In genomic region chr5:143730915-143731314, GRCm38 (mm10) we compare ENCODE assay signal across 8 mouse cellular contexts. TPM values are rescaled to one million over a fixed set of nuclear protein-coding genes. Genes with fewer than 3 reads are reported as not detected.
A peak's percentile ranks its signal among the peaks of the same experiment; 100 is the strongest.
DNase-seq lines count a peak whose midpoint lies in the region; ATAC-seq and TF ChIP-seq lines count a peak whose summit lies in the region.

No protein-coding gene starts in this region.

- no peak overlapping the region for H3K27ac ChIP-seq in testis, adult 2 months (ENCODE audit: control insufficient read depth, insufficient read depth, low read depth, low read length)
- H3K27ac ChIP-seq in limb, embryonic 14.5 days (replicated peaks; ENCODE audit: low read depth, low read length), result peak overlapping the region; percentile 89; the same call in 1 of the 2 replicates

- 10% methylated on average over 6 of the region's 6 CpGs for WGBS in limb, embryonic 14.5 days

- ATAC-seq in limb, embryonic 14.5 days (ENCODE audit: low FRiP score, low read depth), result no peak

- H3K27me3 ChIP-seq in testis, adult 2 months (ENCODE audit: control insufficient read depth, insufficient read depth, low read length), result no peaks in the 10 kb centered on the region
- H3K27me3 ChIP-seq in limb, embryonic 14.5 days (ENCODE audit: control insufficient read depth, insufficient read depth, low read length), result no peaks in the 10 kb centered on the region

- H3K9me3 ChIP-seq in limb, embryonic 14.5 days (ENCODE audit: control insufficient read depth, low read length), result no peaks in the 10 kb centered on the region

- peak overlapping the region; percentile 98 for H3K9ac ChIP-seq in limb, embryonic 14.5 days (ENCODE audit: low read depth, low read length, severe bottlenecking)

- H3K36me3 ChIP-seq in testis, adult 2 months (ENCODE audit: control insufficient read depth, insufficient read depth, low read length), result no peaks in the 10 kb centered on the region
- H3K36me3 ChIP-seq in limb, embryonic 14.5 days (ENCODE audit: control insufficient read depth, insufficient read depth, low read length), result peaks cover 18% of the 10 kb centered on the region

- no peak for TF ChIP-seq CTCF in testis, adult 2 months (IDR thresholded peaks at IDR 0.05; ENCODE audit: control insufficient read depth, insufficient read depth, insufficient replicate concordance, low read depth, low read length)

- DNase-seq in embryo, embryonic 10.5 days (ENCODE audit: low spot score), result peak; percentile 38
- no peak for DNase-seq in embryo, embryonic 9.5 days (ENCODE audit: extremely low spot score)
- no peak for DNase-seq in testis, postnatal 10 days (ENCODE audit: low spot score)
- no peak for DNase-seq in limb, embryonic 14.5 days (ENCODE audit: low spot score)
- DNase-seq in adrenal gland, postnatal 14 days, result no peak
- DNase-seq in right cerebral cortex, adult 18-20 months, result no peak
- DNase-seq in kidney, postnatal 36 days, result no peak

- peak overlapping the region; percentile 81 for H3K4me2 ChIP-seq in limb, embryonic 14.5 days (replicated peaks; ENCODE audit: low read depth, low read length, severe bottlenecking)

- no peak for TF ChIP-seq POLR2A in testis, adult 2 months (IDR thresholded peaks at IDR 0.05; ENCODE audit: control insufficient read depth, low read depth, low read length)
- TF ChIP-seq POLR2A in limb, embryonic 14.5 days (IDR thresholded peaks at IDR 0.05; ENCODE audit: borderline replicate concordance, extremely low read depth, insufficient read depth, insufficient read length), result no peak

- peaks cover 8% of the 10 kb centered on the region; the same call in 1 of the 2 replicates for H3K4me1 ChIP-seq in testis, adult 2 months (ENCODE audit: control insufficient read depth, insufficient read depth, low read length)
- H3K4me1 ChIP-seq in limb, embryonic 14.5 days (ENCODE audit: control insufficient read depth, insufficient read depth, low read length), result peaks cover 16% of the 10 kb centered on the region; the same call in 1 of the 2 replicates

- peak overlapping the region; percentile 42; the same call in 1 of the 2 replicates for H3K4me3 ChIP-seq in testis, adult 2 months (ENCODE audit: control insufficient read depth, low read depth, low read length)
- peak overlapping the region; percentile 92 for H3K4me3 ChIP-seq in limb, embryonic 14.5 days (replicated peaks; ENCODE audit: low read length)

RNA-seq across cellular contexts. Expression of gene Usp42, which starts 1.2 kb away (rescaled TPM):
- 33.0 and 35.8 TPM in 2 replicates for polyA plus RNA-seq in testis, adult 2 months (2012; rRNA removed)
- 16.3 and 18.4 TPM in 2 replicates for polyA plus RNA-seq in limb, embryonic 14.5 days (2012; rRNA removed)
- 21.9 and 24.6 TPM in 2 replicates for polyA plus RNA-seq in limb, embryonic 14.5 days (2014; fragmentation: Nextera tagmentation; extraction: Ambion mirVana)
- total RNA-seq in adrenal gland, postnatal 14 days (2021), result 13.5 and 16.8 TPM in 2 replicates
